ENCODE assay signal across 17 mouse cellular contexts in genomic region chr10:22633406-22634306, GRCm38 (mm10). TPM values are rescaled to one million over a fixed set of nuclear protein-coding genes. Genes with fewer than 3 reads are reported as not detected.
DNase-seq lines count a peak whose midpoint lies in the region; ATAC-seq and TF ChIP-seq lines count a peak whose summit lies in the region.
"Had no signal": no experiment of that assay in that cellular context is flagged by ENCODE, and none has a peak within 500 bp of the region (broad histone marks: within the 10 kb centered on the region; RNA-seq: fewer than 3 reads in every experiment).

No protein-coding gene starts in this region.

- H3K9me3 ChIP-seq in intestine, embryonic 14.5 days (ENCODE audit: control insufficient read depth, low read length), result no peaks in the 10 kb centered on the region
- no peaks in the 10 kb centered on the region for H3K9me3 ChIP-seq in intestine, postnatal 0 days (ENCODE audit: control insufficient read depth)
- no peaks in the 10 kb centered on the region for H3K9me3 ChIP-seq in stomach, embryonic 14.5 days (ENCODE audit: control insufficient read depth, low read depth, low read length)
- H3K9me3 ChIP-seq in stomach, postnatal 0 days (ENCODE audit: control insufficient read depth, low read length), result no peaks in the 10 kb centered on the region
- H3K9me3 ChIP-seq in hindbrain, embryonic 14.5 days (ENCODE audit: control insufficient read depth, low read length), result no peaks in the 10 kb centered on the region
- H3K9me3 ChIP-seq: limb, embryonic 13.5 days; stomach, embryonic 15.5 days had no signal

- no peaks in the 10 kb centered on the region for H3K27me3 ChIP-seq in intestine, embryonic 14.5 days (replicated peaks; ENCODE audit: control insufficient read depth, insufficient read depth, low read length)
- H3K27me3 ChIP-seq in intestine, postnatal 0 days (replicated peaks; ENCODE audit: control insufficient read depth, insufficient read depth, low read length), result no peaks in the 10 kb centered on the region
- no peaks in the 10 kb centered on the region for H3K27me3 ChIP-seq in stomach, embryonic 14.5 days (ENCODE audit: control insufficient read depth, insufficient read depth, low read length)
- no peaks in the 10 kb centered on the region for H3K27me3 ChIP-seq in stomach, postnatal 0 days (ENCODE audit: control insufficient read depth, insufficient read depth, low read length)
- H3K27me3 ChIP-seq in hindbrain, embryonic 14.5 days (ENCODE audit: control insufficient read depth, insufficient read depth, low read length), result no peaks in the 10 kb centered on the region
- H3K27me3 ChIP-seq: limb, embryonic 13.5 days; stomach, embryonic 15.5 days had no signal

- no peak overlapping the region for H3K4me3 ChIP-seq in intestine, embryonic 14.5 days (ENCODE audit: low read depth, low read length)
- no peak overlapping the region for H3K4me3 ChIP-seq in intestine, postnatal 0 days (ENCODE audit: low read depth, low read length)
- H3K4me3 ChIP-seq in stomach, embryonic 14.5 days (ENCODE audit: low read depth, low read length), result no peak overlapping the region
- H3K4me3 ChIP-seq in stomach, postnatal 0 days (ENCODE audit: low read depth, low read length), result no peak overlapping the region
- no peak overlapping the region for H3K4me3 ChIP-seq in hindbrain, embryonic 14.5 days (replicated peaks; ENCODE audit: low read length)
- H3K4me3 ChIP-seq: limb, embryonic 13.5 days; myocyte; stomach, embryonic 15.5 days had no signal

- no peak for TF ChIP-seq EP300 in stomach, postnatal 0 days (optimal IDR thresholded peaks at IDR 0.05)

- no peak for ATAC-seq in intestine, embryonic 14.5 days (replicated peaks; ENCODE audit: low FRiP score, low TSS enrichment, low read depth)
- no peak for ATAC-seq in intestine, postnatal 0 days
- peak; percentile 42; the same call in 1 of the 2 replicates for ATAC-seq in stomach, embryonic 14.5 days (ENCODE audit: insufficient number of reproducible peaks, insufficient read depth, low FRiP score, low read depth)
- no peak for ATAC-seq in stomach, postnatal 0 days (ENCODE audit: low FRiP score, low TSS enrichment)
- peak; percentile 39; the same call in 1 of the 2 replicates for ATAC-seq in hindbrain, embryonic 14.5 days (ENCODE audit: low FRiP score)
- ATAC-seq: liver, postnatal 0 days; Patski had no signal

- DNase-seq in intestine, embryonic 14.5 days (ENCODE audit: low spot score), result peak; percentile 42
- no peak for DNase-seq in stomach, postnatal 0 days (ENCODE audit: low spot score)
- no peak for DNase-seq in hindbrain, embryonic 14.5 days (ENCODE audit: low spot score)
- DNase-seq in urinary bladder, postnatal 10 days (ENCODE audit: low spot score), result no peak
- DNase-seq in heart, postnatal 36 days, result no peak
- no peak for DNase-seq in right cerebral cortex, postnatal 14 days
- DNase-seq: cerebellum, postnatal 14 days; liver, postnatal 0 days; thymus, postnatal 14 days had no signal

- no peak overlapping the region for H3K9ac ChIP-seq in intestine, embryonic 14.5 days (ENCODE audit: low read length)
- no peak overlapping the region for H3K9ac ChIP-seq in intestine, postnatal 0 days (ENCODE audit: low read depth, low read length)
- H3K9ac ChIP-seq in stomach, embryonic 14.5 days (replicated peaks; ENCODE audit: low read depth, low read length), result no peak overlapping the region
- no peak overlapping the region for H3K9ac ChIP-seq in stomach, postnatal 0 days (ENCODE audit: low read length)
- H3K9ac ChIP-seq in hindbrain, embryonic 14.5 days, result no peak overlapping the region
- H3K9ac ChIP-seq: limb, embryonic 13.5 days; liver, postnatal 0 days; stomach, embryonic 15.5 days had no signal

- WGBS in intestine, embryonic 14.5 days, result 42% methylated on average over 6 of the region's 6 CpGs
- WGBS in intestine, postnatal 0 days, result 35% methylated on average over 6 of the region's 6 CpGs
- WGBS in stomach, embryonic 14.5 days, result 40% methylated on average over 6 of the region's 6 CpGs
- WGBS in stomach, postnatal 0 days, result 44% methylated on average over 6 of the region's 6 CpGs
- 33% methylated on average over 6 of the region's 6 CpGs for WGBS in hindbrain, embryonic 14.5 days

- H3K36me3 ChIP-seq in intestine, embryonic 14.5 days (ENCODE audit: control insufficient read depth, insufficient read depth, low read length), result no peaks in the 10 kb centered on the region
- no peaks in the 10 kb centered on the region for H3K36me3 ChIP-seq in intestine, postnatal 0 days (ENCODE audit: control insufficient read depth, insufficient read depth)
- no peaks in the 10 kb centered on the region for H3K36me3 ChIP-seq in stomach, embryonic 14.5 days (ENCODE audit: control insufficient read depth, insufficient read depth, low read length)
- no peaks in the 10 kb centered on the region for H3K36me3 ChIP-seq in stomach, postnatal 0 days (ENCODE audit: control insufficient read depth, insufficient read depth, low read length)
- H3K36me3 ChIP-seq in hindbrain, embryonic 14.5 days (replicated peaks; ENCODE audit: control insufficient read depth, insufficient read depth), result no peaks in the 10 kb centered on the region
- H3K36me3 ChIP-seq: limb, embryonic 13.5 days; stomach, embryonic 15.5 days had no signal

- no peaks in the 10 kb centered on the region for H3K4me1 ChIP-seq in intestine, embryonic 14.5 days (replicated peaks; ENCODE audit: control insufficient read depth, insufficient read depth, low read length)
- no peaks in the 10 kb centered on the region for H3K4me1 ChIP-seq in intestine, postnatal 0 days (replicated peaks; ENCODE audit: control insufficient read depth, insufficient read depth, low read length)
- H3K4me1 ChIP-seq in stomach, embryonic 14.5 days (ENCODE audit: control insufficient read depth, insufficient read depth, low read length), result no peaks in the 10 kb centered on the region
- no peaks in the 10 kb centered on the region for H3K4me1 ChIP-seq in stomach, postnatal 0 days (replicated peaks; ENCODE audit: control insufficient read depth, insufficient read depth)
- H3K4me1 ChIP-seq in hindbrain, embryonic 14.5 days (replicated peaks; ENCODE audit: control insufficient read depth, insufficient read depth, low read length), result no peaks in the 10 kb centered on the region
- H3K4me1 ChIP-seq: limb, embryonic 13.5 days; stomach, embryonic 15.5 days had no signal

- H3K27ac ChIP-seq in intestine, embryonic 14.5 days (ENCODE audit: low read depth), result no peak overlapping the region
- no peak overlapping the region for H3K27ac ChIP-seq in intestine, postnatal 0 days (ENCODE audit: low read depth, low read length)
- H3K27ac ChIP-seq in stomach, embryonic 14.5 days (ENCODE audit: low read length), result no peak overlapping the region
- H3K27ac ChIP-seq in stomach, postnatal 0 days (replicated peaks), result no peak overlapping the region
- no peak overlapping the region for H3K27ac ChIP-seq in hindbrain, embryonic 14.5 days
- H3K27ac ChIP-seq: kidney, postnatal 0 days; limb, embryonic 13.5 days; stomach, embryonic 15.5 days had no signal

- TF ChIP-seq CTCF in intestine, postnatal 0 days (IDR thresholded peaks at IDR 0.05; ENCODE audit: low read depth), result no peak
- TF ChIP-seq CTCF in stomach, postnatal 0 days (IDR thresholded peaks at IDR 0.05; ENCODE audit: low read depth), result no peak

- intact Hi-C loops in heart, postnatal 36 days (cut with DNase I), result no loop called here

- no peak overlapping the region for H3K4me2 ChIP-seq in intestine, embryonic 14.5 days (ENCODE audit: low read length)
- H3K4me2 ChIP-seq in intestine, postnatal 0 days (replicated peaks; ENCODE audit: low read depth), result no peak overlapping the region
- no peak overlapping the region for H3K4me2 ChIP-seq in stomach, embryonic 14.5 days (replicated peaks; ENCODE audit: low read depth, low read length)
- no peak overlapping the region for H3K4me2 ChIP-seq in stomach, postnatal 0 days (replicated peaks; ENCODE audit: low read depth)
- H3K4me2 ChIP-seq in hindbrain, embryonic 14.5 days (replicated peaks), result no peak overlapping the region
- H3K4me2 ChIP-seq: limb, embryonic 13.5 days; stomach, embryonic 15.5 days had no signal

RNA-seq across cellular contexts. Expression of gene Slc2a12, which starts 11.2 kb away (rescaled TPM):
- 0.43 and 0.53 TPM in 2 replicates for polyA plus RNA-seq in intestine, embryonic 14.5 days (2014; fragmentation: Nextera tagmentation; extraction: Ambion mirVana)
- 0.27 and 0.30 TPM in 2 replicates for polyA plus RNA-seq in intestine, postnatal 0 days (2015; fragmentation: Nextera tagmentation; extraction: Ambion mirVana)
- polyA plus RNA-seq in stomach, embryonic 14.5 days (2014; fragmentation: Nextera tagmentation; extraction: Ambion mirVana), result 2.8 TPM in 2 replicates
- 0.87 and 1.0 TPM in 2 replicates for polyA plus RNA-seq in stomach, postnatal 0 days (2015; fragmentation: Nextera tagmentation; extraction: Ambion mirVana)
- 7.0 and 8.0 TPM in 2 replicates for polyA plus RNA-seq in hindbrain, embryonic 14.5 days (2014; fragmentation: Nextera tagmentation; extraction: Ambion mirVana)
- total RNA-seq in heart, postnatal 36 days (2021), result 10 to 100 TPM; 17.1 to 19.0 TPM
- total RNA-seq: granulocyte monocyte progenitor cell, adult 5-6 weeks had no signal
- polyA plus RNA-seq: liver, postnatal 0 days; Patski had no signal

Comparison
In these comparisons a context has a peak if more than half of its experiments do, and no peak if none do; other contexts are left out.
1. ATAC-seq: peak in stomach, embryonic 14.5 days (single experiment) and hindbrain, embryonic 14.5 days (single experiment); none in intestine, embryonic 14.5 days (single experiment), intestine, postnatal 0 days (single experiment) and stomach, postnatal 0 days (single experiment).